Mouse (Mus musculus) central nervous system, embryonic 18 days (tissue): ENCODE results near the gene Setd3. TPM values are rescaled to one million over a fixed set of nuclear protein-coding genes. Genes with fewer than 3 reads are reported as not detected.

Experiments
- polyA plus RNA-seq: library from polyadenylated mRNA; depleted of rRNA; stranded (reverse); fragments of >200 nt; gene quantifications from 2 replicates; pipeline ENCODE4 v1.2.3, GENCODE M21; 2012; rRNA removed

Setd3 gene
- 76.2 and 77.7 TPM in 2 replicates for polyA plus RNA-seq

GRCm38 (mm10) chr12:108179246-108179320 lies at the start of gene Setd3:
Gene Setd3 (minus strand): TSS chr12:108179314.

GRCm38 (mm10) chr12:108179321-108180266 lies 480 bp upstream of the Setd3 start, which contains the start of gene Ccnk:
Gene Ccnk (plus strand): TSS chr12:108179579.

Other genes starting within 250 kb of the Setd3 start
- 50.9 and 86.5 TPM in 2 replicates for gene Bcl11b, start 175.7 kb downstream of the Setd3 start, polyA plus RNA-seq
- 22.0 and 24.9 TPM in 2 replicates for gene Ccnk, start 265 bp upstream of the Setd3 start, polyA plus RNA-seq
- 24.2 and 28.9 TPM in 2 replicates for gene Ccdc85c, start 96.1 kb upstream of the Setd3 start, polyA plus RNA-seq
- gene Hhipl1, start 127.0 kb upstream of the Setd3 start, polyA plus RNA-seq, result 4.6 and 5.1 TPM in 2 replicates
- gene Cyp46a1, start 155.1 kb upstream of the Setd3 start, polyA plus RNA-seq, result 60.7 and 66.5 TPM in 2 replicates
- gene Eml1, start 191.6 kb upstream of the Setd3 start, polyA plus RNA-seq, result 71.8 and 77.3 TPM in 2 replicates